Mouse (Mus musculus) midbrain, embryonic 16.5 days (tissue): ENCODE results near the gene Ucn. TPM values are rescaled to one million over a fixed set of nuclear protein-coding genes. Genes with fewer than 3 reads are reported as not detected.
A peak's percentile ranks its signal among the peaks of the same experiment; 100 is the strongest.

Experiments
- ATAC-seq: fragments of 200-750 bp; cut with Nextera tagmentation; 2 replicates; pipeline ENCODE4 v1.8.0; 2017; ENCODE audit warnings: moderate TSS enrichment
- H3K27ac ChIP-seq: fragments of 300-500 bp; sonication (generic); 2 replicates; pipeline ENCODE4 v1.5.1; 2014; ENCODE audit warnings: mild to moderate bottlenecking, low read length, mixed read lengths
- H3K27me3 ChIP-seq: fragments of 300-500 bp; sonication (generic); 2 replicates; pipeline ENCODE4 v1.6.1; 2014; ENCODE audit warnings: low read depth, low read length, mixed read lengths; ENCODE audit not compliant: control insufficient read depth, insufficient read depth
- H3K36me3 ChIP-seq: fragments of 300-500 bp; sonication (generic); 2 replicates; pipeline ENCODE4 v1.6.1; 2014; ENCODE audit warnings: mild to moderate bottlenecking, low read length, moderate library complexity, mixed read lengths; ENCODE audit not compliant: control insufficient read depth, insufficient read depth
- H3K4me1 ChIP-seq: fragments of 300-500 bp; sonication (generic); 2 replicates; pipeline ENCODE4 v1.6.1; 2014; ENCODE audit warnings: mild to moderate bottlenecking, low read length, mixed read lengths; ENCODE audit not compliant: control insufficient read depth, insufficient read depth
- H3K4me2 ChIP-seq: fragments of 300-500 bp; sonication (generic); 2 replicates; pipeline ENCODE4 v1.6.1; 2014; ENCODE audit warnings: mild to moderate bottlenecking, low read length, mixed read lengths
- H3K4me3 ChIP-seq: fragments of 300-500 bp; sonication (generic); 2 replicates; pipeline ENCODE4 v1.5.1; 2014; ENCODE audit warnings: low read depth, mild to moderate bottlenecking, low read length, moderate library complexity, mixed read lengths
- H3K9ac ChIP-seq: fragments of 300-500 bp; sonication (generic); 2 replicates; pipeline ENCODE4 v1.6.1; 2014; ENCODE audit warnings: low read depth, low read length, mixed read lengths
- H3K9me3 ChIP-seq: fragments of 300-500 bp; sonication (generic); replicated peaks from 2 replicates; pipeline ENCODE4 v1.6.1; 2014; ENCODE audit warnings: mild to moderate bottlenecking, low read length, mixed read lengths; ENCODE audit not compliant: control insufficient read depth, poor library complexity, severe bottlenecking
- WGBS: fragments of 180-500 bp; shearing (Covaris S2); extraction: QIAGEN DNeasy Blood & Tissue Kit; methylation state at CpG from one replicate; pipeline ENCODE4 v1.1.7; 2014; 5-methylcytosine and 5-hydroxymethylcytosine counted together
- polyA plus RNA-seq: library from polyadenylated mRNA; unstranded; fragments of >200 nt; fragmentation: Nextera tagmentation; extraction: Ambion mirVana; gene quantifications from 2 replicates; pipeline ENCODE4 v1.2.1, GENCODE M21; 2015

Gene Ucn
- polyA plus RNA-seq, result not detected in 2 replicates

- peaks cover 13% of the 10 kb centered on the region for H3K4me1 ChIP-seq
- under 1% methylated on average over 47 of the region's 52 CpGs for WGBS
- 0 out of 2 replicates have a peak, but pooled peaks have one; percentile 45 for ATAC-seq
- peak within 1 kb of the TSS; percentile 31 for H3K4me3 ChIP-seq
- H3K9me3 ChIP-seq, result no peaks in the 10 kb centered on the region
- H3K9ac ChIP-seq, result peak within 1 kb of the TSS; percentile 28; the same call in 1 of the 2 replicates
- H3K36me3 ChIP-seq, result no peaks in the 10 kb centered on the region
- H3K27ac ChIP-seq, result no peak within 1 kb of the TSS
- peak within 1 kb of the TSS; percentile 64 for H3K4me2 ChIP-seq
- H3K27me3 ChIP-seq, result peaks cover 52% of the 10 kb centered on the region
Observed at GRCm38 (mm10) chr5:31138241-31138967, at the start of gene Ucn. Gene Ucn (minus strand): TSS chr5:31138829.

- H3K4me3 ChIP-seq, result no peak overlapping the region
- no peaks in the 10 kb centered on the region for H3K27me3 ChIP-seq
- peaks cover 13% of the 10 kb centered on the region for H3K36me3 ChIP-seq
- no peak overlapping the region for H3K27ac ChIP-seq
- no peaks in the 10 kb centered on the region for H3K9me3 ChIP-seq
- ATAC-seq, result no peak
- H3K9ac ChIP-seq, result no peak overlapping the region
- no peak overlapping the region for H3K4me2 ChIP-seq
- peaks cover 8% of the 10 kb centered on the region for H3K4me1 ChIP-seq
- WGBS, result 67% methylated on average over 4 of the region's 4 CpGs
Observed at GRCm38 (mm10) chr5:31183678-31184077, 45.0 kb upstream of the Ucn start.

- Histone ChIP-seq H3K27me3 (no peaks in the 10 kb centered on the region), H3K36me3 (no peaks in the 10 kb centered on the region), H3K4me2 (no peak overlapping the region), H3K4me3 (no peak overlapping the region), H3K9me3 (no peaks in the 10 kb centered on the region), H3K27ac (no peak overlapping the region), H3K9ac (no peak overlapping the region), H3K4me1 (peaks cover 9% of the 10 kb centered on the region)
- WGBS, result 95% methylated on average over 9 of the region's 9 CpGs
- ATAC-seq, result no peak
Observed at GRCm38 (mm10) chr5:31181183-31181770, 42.6 kb upstream of the Ucn start.

- under 1% methylated on average over 59 of the region's 59 CpGs for WGBS
Observed at GRCm38 (mm10) chr5:31179766-31180630, 41.4 kb upstream of the Ucn start, which contains the start of the genes Gm29609 and Gtf3c2. Gene Gm29609 (minus strand): TSS chr5:31179911. Gene Gtf3c2 (minus strand): TSS chr5:31180144.

GRCm38 (mm10) chr5:31179301-31179765 is 40.7 kb upstream of the Ucn start:
- Histone ChIP-seq H3K27me3 (no peaks in the 10 kb centered on the region), H3K4me1 (peaks cover 9% of the 10 kb centered on the region), H3K9ac (peak overlapping the region; percentile 82), H3K4me3 (peak overlapping the region; percentile 87), H3K27ac (peak overlapping the region; percentile 96), H3K9me3 (no peaks in the 10 kb centered on the region), H3K4me2 (peak overlapping the region; percentile 93), H3K36me3 (no peaks in the 10 kb centered on the region)
- WGBS, result under 1% methylated on average over 25 of the region's 25 CpGs
- ATAC-seq, result peak; percentile 76

More at GRCm38 (mm10) chr5:31179766-31180630, 41.4 kb upstream of the Ucn start, which contains the start of the genes Gm29609 and Gtf3c2:
- H3K27ac ChIP-seq, result peak within 1 kb of the TSS; percentile 96
- no peaks in the 10 kb centered on the region for H3K27me3 ChIP-seq
- peak within 1 kb of the TSS; percentile 87 for H3K4me3 ChIP-seq
- H3K36me3 ChIP-seq, result no peaks in the 10 kb centered on the region
- peaks cover 9% of the 10 kb centered on the region for H3K4me1 ChIP-seq
- H3K4me2 ChIP-seq, result peak within 1 kb of the TSS; percentile 93
- H3K9me3 ChIP-seq, result no peaks in the 10 kb centered on the region
- peak within 1 kb of the TSS; percentile 82 for H3K9ac ChIP-seq
- peak; percentile 99 for ATAC-seq

- Histone ChIP-seq H3K36me3 (peaks cover 37% of the 10 kb centered on the region), H3K4me3 (no peak overlapping the region)
- 93% methylated on average over 4 of the region's 4 CpGs for WGBS
Observed at GRCm38 (mm10) chr5:31168630-31169029, 30.0 kb upstream of the Ucn start.

GRCm38 (mm10) chr5:31164878-31165277 is 26.2 kb upstream of the Ucn start:
- no peaks in the 10 kb centered on the region for H3K27me3 ChIP-seq
- no peak overlapping the region for H3K4me3 ChIP-seq
- H3K9ac ChIP-seq, result no peak overlapping the region
- no peak overlapping the region for H3K4me2 ChIP-seq
- H3K9me3 ChIP-seq, result no peaks in the 10 kb centered on the region
- H3K27ac ChIP-seq, result no peak overlapping the region
- no peak for ATAC-seq
- 100% methylated on average over 1 of the region's 1 CpGs for WGBS
- peaks cover 39% of the 10 kb centered on the region for H3K36me3 ChIP-seq
- H3K4me1 ChIP-seq, result no peaks in the 10 kb centered on the region

More at GRCm38 (mm10) chr5:31168630-31169029, 30.0 kb upstream of the Ucn start:
- Histone ChIP-seq H3K27ac (no peak overlapping the region), H3K9ac (no peak overlapping the region), H3K4me2 (no peak overlapping the region), H3K27me3 (no peaks in the 10 kb centered on the region), H3K9me3 (no peaks in the 10 kb centered on the region), H3K4me1 (no peaks in the 10 kb centered on the region)
- ATAC-seq, result no peak

GRCm38 (mm10) chr5:31162462-31162861 is 23.8 kb upstream of the Ucn start:
- no peak for ATAC-seq
- Histone ChIP-seq H3K4me2 (no peak overlapping the region), H3K36me3 (peaks cover 47% of the 10 kb centered on the region), H3K27ac (no peak overlapping the region), H3K9ac (no peak overlapping the region), H3K4me1 (no peaks in the 10 kb centered on the region), H3K9me3 (no peaks in the 10 kb centered on the region), H3K4me3 (no peak overlapping the region), H3K27me3 (no peaks in the 10 kb centered on the region)
